Mouse (Mus musculus): ENCODE measurements at regions not wholly inside any gene's neighbourhood (a gene's known extent, or its start where the extent isn't known, plus 50 kb on each side); places are given as distances from the start of the nearest gene placed in this dataset.

GRCm38 (mm10) chr10:23710999-23711398, 76.1 kb downstream of the Rps12 start:
- no peak for TF ChIP-seq HCFC1 (IDR thresholded peaks at IDR 0.05; ENCODE audit: borderline replicate concordance, insufficient read depth, low read length)
- TF ChIP-seq CHD2 (IDR thresholded peaks at IDR 0.05; ENCODE audit: low read depth, low read length): no peak
- TF ChIP-seq ZNF384 (IDR thresholded peaks at IDR 0.05; ENCODE audit: low read depth, low read length): no peak
- no peak for TF ChIP-seq ZC3H11A (IDR thresholded peaks at IDR 0.05; ENCODE audit: borderline replicate concordance, low read depth, low read length)

All from ES-E14 (cell line).